Mouse (Mus musculus) urinary bladder, postnatal 36 days (tissue): ENCODE data around the gene Tead3.

ENCODE experiments used
- DNase-seq, 2 experiments: peaks; one replicate each; pipeline ENCODE4 v3.0.0; 2022; ENCODE audit warnings: low spot score in 2 of 2, mixed read lengths in 1 of 2

Tead3 gene

DNA sequence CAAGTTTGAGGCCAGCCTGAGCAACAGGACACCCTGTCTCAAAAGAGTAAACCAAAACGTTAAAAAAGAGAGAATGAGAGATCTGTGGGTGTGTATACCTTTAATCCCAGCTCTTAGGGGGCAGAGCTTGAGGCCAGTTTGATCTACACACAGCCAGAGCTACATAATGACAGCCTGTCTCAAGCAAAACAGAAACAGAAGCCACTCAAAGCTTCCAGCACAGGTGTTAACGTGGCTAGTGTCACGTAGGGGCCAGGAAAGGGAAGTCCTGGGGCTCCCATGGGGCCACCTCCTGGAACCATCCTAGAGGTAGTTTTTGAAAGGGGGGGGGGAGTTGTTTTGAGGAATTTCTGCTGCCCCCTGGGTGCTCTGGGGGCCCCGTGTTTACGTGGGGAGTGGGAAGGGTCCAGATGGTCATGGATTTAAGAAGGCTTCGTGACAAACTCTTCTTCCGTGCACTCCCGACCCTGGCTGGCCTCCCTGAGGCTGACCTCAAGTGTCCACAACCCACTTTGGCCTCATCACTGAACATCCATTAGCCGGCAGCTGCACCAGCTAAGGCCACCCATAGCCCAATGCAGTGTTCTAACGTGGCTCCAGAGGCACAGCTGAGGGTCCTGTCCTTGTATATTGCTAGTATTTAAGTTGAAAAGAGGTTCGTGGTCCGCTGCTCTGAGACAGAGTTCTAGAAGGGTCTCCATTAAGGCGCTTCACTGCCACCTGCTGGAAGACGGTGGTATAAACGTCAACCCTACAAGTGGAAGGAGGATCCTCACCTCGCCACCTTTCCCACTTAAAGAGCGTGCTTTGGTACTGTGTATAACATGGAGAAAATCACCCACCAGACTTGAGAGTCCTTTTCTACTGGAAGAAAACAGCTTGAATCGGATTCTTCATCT is 42.1 kb downstream of the Tead3 start:
- peak; percentile 83 to 87 for DNase-seq

DNA sequence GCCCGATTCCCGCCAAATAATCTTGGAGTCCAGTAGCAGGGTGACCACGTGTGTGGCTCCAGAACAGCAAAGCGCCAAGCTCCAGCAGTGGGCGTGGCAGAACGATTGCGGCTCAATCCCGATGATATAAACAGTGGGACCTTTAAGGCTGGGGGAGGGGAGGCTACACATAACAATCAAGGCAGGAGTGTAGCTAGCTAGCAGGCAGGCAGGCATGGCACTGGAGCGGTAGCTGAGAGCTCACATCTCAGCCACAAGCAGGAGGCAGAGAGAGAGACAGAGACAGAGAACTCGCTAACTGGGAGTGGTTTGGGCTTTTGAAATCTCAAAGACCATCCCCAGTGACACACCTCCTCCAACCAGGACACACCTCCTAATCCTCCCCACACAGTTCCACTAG is 45.4 kb downstream of the Tead3 start:
- no peak for DNase-seq

DNA sequence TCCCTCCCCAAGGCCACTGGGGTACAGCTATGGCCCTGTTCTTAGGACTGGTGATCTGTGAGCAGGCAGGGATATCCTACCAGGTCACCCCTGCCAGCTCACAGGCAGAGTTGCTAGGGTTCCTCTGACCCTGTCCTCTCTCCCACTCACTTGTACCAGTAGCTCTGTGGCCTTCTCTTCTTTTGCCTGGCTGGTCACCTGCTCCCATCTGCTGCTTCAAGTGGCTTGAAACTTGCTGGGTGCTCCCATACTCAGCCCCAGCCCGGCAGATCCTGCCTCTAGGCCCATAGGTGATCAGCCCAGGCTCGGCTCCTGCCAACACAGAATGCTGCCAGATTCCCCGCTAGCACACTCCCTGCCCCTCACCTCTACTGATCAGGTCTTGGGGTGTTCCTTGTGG is 49.8 kb downstream of the Tead3 start:
- DNase-seq: no peak

DNA sequence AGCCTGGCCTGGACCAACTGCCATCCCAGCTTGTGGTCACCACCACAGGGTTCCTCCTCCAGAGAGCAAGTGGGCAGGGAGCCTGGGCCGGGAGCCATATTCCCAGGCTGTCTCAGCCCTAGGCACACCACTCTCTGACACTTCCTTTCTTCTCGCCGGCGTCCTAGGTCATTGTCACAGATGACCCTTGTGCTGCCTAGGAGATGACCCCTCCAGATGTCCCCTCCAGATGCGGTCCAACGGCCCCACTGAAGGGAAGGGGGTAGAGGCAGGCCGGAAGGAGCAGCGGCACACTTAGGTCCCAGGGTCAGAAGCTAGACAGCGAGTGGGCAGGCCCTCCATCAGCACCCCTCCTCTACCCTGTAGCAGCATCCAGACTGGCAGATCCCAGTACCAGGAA is 50.3 kb downstream of the Tead3 start:
- no peak for DNase-seq

DNA sequence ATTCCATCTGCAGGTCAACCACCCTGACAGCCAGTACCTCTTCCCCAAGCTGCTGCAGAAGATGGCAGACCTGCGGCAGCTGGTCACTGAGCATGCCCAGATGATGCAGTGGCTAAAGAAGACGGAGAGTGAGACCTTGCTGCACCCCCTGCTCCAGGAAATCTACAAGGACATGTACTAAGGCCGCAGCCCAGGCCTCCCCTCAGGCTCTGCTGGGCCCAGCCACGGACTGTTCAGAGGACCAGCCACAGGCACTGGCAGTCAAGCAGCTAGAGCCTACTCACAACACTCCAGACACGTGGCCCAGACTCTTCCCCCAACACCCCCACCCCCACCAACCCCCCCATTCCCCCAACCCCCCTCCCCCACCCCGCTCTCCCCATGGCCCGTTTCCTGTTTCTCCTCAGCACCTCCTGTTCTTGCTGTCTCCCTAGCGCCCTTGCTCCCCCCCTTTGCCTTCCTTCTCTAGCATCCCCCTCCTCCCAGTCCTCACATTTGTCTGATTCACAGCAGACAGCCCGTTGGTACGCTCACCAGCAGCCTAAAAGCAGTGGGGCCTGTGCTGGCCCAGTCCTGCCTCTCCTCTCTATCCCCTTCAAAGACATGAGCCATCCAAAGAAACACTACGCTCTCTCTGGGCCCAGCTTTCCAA is 50.8 kb downstream of the Tead3 start:
- DNase-seq: no peak

DNA sequence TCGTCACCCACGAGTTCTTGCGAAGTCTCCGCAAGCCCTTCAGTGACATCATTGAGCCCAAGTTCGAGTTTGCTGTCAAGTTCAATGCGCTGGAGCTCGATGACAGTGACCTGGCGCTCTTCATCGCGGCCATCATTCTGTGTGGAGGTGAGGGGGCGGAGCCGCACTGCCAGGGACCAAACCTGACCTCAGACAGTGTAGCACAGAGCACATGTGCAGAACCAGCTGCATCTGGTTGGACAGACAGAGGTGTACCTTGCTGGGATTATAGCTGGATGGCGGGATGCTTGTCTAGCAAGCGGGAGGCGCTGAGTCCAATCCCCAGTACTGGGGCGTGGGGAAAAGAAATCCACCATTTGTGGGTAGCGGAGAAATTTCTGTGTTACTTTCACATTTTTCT is 51.7 kb downstream of the Tead3 start:
- no peak for DNase-seq

DNA sequence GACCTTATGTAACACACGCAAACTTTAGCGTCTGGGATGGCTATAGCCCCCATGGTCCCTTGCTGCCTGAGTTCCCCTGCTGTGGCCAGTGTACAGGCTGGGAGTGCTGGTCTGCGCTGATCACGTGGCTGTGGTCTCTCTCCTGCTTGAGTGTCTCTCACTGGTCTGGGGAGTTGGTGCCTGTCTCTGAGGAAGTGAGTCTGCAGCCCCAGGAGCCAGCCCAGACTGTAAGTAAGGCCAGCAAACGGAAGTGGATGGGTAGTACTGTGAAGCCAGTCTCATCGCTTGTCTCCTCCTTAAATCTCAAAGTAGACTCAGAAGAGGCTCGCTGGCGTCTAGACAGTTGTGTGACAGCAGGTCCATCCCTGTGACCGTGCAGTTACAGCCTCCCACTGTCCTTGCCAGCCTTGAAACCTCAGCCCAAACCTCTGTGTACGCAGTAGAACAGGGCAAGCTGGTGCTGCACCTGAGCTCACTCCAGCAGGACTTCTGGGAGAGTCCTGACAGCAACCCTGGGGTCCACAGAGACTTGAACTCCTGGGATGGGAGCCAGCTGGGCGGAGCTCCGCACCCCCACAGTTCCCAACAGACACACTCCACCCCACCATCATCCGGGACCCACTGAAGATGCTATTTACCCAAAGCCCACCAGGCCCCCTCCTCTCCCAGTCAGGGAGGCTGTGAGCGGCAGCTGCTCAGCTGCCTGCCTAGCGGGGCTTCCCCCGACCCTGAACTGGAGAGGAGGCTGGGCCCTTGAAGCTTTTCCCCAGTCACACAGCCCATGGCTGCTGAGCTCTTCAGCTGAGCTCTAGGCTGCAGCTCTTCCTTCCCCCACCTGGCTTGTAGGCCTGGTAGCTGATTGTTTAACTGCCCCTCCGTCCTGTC is 55.9 kb downstream of the Tead3 start:
- no peak for DNase-seq

DNA sequence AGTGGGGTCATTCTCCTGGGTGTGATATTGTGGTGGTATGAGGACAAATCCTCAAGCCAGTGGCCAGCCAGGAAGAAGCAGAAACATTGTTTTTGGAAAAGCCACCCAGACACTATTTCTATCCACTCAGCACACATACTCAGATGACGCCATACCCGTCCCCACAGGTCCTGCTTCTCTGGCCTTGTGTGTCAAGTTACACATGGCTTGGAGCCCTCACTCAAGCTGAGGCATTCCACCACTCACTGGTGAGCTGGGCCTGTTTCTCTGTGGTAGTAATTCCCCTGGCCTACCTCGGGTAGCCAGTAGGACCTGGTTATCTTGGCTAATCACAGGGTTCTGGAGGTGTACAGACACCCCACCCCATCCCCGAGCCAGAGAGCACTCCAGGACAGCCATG is 56.9 kb downstream of the Tead3 start:
- DNase-seq: no peak

DNA sequence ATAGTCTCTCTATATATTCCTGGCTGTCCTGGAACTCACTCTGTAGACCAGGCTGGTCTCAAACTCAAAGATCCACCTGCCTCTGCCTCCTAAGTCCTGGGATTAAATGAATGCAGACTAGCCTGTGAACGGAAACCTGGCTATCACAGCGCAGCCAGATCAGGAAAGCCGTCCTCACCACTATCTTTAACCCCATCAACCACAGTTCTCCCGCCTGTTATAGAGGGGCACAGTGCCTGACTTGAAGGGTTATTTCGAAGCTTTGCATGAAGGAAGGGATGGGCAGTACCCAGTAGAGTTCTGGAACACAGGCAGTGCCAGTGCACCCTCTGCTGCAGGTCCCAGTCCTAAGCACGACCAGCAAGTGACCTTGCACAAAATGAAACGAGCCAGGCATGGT is 59.3 kb downstream of the Tead3 start:
- no peak for DNase-seq

DNA sequence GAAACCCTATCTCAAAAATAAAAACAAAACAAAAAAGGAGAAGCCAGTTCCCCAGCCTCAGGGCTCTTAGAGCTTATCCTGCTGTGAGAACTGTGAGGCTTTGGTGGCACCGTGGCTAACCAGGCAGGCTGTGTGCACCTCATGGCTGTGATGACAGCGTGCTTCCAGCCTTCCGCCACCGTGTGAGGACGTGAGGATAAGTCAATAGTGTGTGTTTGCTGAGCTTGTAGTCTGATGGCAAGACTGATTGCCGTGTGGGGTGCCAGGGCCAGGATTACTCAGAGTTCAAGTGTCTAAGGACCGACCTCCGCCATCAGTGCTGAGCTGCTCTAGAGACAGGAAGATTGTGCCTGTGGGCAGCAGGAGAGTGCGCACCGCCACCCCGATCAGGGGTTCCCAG is 59.9 kb downstream of the Tead3 start:
- peak; percentile 45 to 57 for DNase-seq

DNA sequence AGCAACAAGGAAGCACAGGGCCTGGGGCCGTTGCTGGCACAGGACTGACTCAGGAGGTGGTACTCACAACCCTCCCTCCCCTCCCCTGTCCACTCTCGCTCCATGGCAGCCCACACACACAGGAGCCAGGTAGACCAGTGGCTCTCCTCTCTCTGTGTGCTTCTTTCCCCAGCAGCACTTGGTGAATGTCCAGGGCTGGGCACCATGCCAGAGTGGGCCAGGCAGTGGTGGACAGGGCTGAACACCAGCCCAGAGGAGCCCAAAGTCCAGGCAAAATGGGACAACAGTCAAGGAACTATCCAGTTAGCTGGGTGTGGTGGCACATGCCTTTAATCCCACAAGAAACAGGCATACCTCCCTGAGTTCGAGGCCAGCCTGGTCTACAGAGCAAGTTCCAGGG is 60.4 kb downstream of the Tead3 start:
- DNase-seq: peak in 1 of 2 experiments; percentile 76

DNA sequence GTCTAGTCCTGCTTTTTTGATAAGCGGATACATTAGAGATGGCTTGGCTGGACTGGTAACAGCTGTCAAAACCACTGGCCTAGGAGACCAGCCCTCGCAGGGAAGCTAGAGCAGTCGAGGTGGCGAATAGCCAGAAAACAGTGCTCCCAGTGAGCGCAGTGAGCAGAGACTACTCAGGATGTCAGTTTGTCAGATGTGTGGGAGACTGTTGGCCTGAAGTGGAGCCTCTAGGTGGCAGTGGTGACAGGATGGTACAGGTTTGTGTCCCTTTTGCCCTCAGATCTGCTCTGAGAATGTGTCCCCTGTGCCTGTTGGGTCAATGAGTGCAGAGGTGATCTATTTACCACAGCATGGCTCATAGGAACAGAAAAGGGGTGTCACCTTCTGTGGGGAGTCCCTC is 62.6 kb downstream of the Tead3 start:
- no peak for DNase-seq

DNA sequence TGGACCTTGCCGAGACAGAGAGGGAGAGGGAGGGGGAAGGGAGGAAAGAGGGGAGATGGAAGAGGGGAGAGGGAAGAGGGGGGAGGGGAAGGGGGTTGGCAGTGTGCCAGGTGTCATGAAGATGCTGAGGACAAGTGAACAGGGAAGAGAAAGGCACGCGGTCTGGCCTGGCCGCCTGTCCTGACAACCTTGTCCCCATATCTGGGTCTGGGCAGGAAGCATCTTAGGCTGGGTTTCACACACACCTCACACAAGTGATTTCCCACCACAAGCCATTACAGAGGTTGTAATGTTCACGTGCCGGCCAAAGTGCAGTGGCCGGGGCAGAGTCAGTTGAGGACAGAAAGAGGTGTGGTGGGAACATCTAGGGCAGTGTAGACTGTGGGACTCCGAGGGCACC is 63.0 kb downstream of the Tead3 start:
- DNase-seq: no peak

DNA sequence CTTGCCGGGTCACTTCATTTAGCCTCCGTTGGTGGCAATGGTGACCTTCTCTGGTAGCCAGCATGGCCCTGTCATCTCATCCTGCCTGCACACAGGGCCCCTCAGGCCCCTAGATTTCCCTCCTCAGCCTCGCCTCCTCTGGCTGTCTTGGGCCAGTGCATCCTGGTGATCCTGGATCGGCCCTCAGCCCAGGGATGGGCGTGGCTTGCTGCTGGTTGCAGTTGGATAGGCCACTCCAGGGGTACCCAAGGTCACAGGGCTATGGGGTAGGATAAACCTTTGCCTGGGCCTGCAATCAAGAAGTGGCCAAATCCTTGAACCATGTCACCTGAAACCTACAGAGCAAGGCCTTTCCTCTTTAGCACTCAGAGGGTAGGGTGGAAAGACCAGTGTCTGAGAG is 63.7 kb downstream of the Tead3 start:
- DNase-seq: no peak

DNA sequence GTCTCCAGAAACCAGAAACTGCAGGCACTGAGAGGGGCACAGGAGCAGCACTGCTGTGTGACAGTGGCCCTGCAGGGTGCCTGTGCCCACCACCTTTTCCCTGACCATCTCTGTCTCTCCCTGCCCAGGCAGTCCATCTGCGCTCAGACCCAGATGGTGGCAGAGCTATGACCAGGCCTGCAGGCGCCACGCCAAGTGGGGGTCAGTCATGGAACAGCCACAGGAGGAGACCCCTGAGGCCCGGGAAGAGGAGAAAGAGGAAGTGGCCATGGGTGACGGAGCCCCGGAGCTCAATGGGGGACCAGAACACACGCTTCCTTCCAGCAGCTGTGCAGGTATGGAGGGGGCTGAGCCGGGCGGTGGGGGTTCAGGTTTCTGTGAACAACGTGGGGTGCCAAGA is 64.5 kb downstream of the Tead3 start:
- DNase-seq: no peak

DNA sequence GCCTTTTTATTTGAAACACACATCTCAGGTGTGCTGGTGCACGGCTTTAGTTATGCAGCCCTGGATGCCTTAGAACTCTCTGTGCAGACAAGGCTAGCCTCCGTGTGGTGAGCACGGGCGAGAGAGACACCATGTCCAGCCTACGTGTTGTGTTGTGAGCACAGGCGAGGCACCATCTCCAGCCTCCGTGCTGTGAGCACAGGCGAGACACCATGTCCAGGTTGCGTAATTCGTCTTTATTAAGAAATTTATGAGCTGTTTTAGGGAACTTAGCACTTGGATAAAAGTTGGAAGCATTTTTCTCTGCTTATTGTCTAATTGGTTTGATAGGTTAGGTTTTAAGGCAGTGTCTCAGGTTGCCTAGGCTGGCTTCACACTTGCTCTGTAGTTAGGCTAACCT is 67.4 kb downstream of the Tead3 start:
- DNase-seq: no peak

DNA sequence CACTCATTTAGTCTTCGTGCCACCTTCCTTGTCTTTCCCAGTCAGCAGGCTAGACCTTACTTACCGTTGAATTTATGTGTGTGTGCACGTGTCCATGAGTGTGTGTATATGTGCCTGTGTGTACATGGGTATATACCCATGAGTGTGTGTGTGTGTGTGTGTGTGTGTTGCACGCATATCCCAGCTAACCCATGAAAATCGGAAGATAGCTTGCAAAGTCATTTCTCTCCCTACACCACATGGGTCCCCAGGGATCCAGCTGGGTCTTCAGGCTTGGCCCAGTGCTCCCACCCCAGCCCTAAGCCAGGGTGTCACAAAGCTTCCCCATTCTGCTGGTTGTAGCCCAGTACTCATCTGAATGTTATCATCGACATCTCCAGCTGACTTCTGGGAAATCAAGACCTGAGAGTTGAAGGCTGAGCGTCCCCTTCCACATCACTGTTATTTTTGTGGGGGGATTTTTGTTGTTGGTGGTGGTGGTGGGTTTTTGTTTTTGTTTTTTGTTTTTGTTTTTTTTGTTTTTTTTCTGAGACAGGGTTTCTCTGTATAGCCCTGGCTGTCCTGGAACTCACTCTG is 68.7 kb downstream of the Tead3 start:
- DNase-seq: no peak
